ENCODE assay signal across 8 mouse cellular contexts in the genomic region with DNA sequence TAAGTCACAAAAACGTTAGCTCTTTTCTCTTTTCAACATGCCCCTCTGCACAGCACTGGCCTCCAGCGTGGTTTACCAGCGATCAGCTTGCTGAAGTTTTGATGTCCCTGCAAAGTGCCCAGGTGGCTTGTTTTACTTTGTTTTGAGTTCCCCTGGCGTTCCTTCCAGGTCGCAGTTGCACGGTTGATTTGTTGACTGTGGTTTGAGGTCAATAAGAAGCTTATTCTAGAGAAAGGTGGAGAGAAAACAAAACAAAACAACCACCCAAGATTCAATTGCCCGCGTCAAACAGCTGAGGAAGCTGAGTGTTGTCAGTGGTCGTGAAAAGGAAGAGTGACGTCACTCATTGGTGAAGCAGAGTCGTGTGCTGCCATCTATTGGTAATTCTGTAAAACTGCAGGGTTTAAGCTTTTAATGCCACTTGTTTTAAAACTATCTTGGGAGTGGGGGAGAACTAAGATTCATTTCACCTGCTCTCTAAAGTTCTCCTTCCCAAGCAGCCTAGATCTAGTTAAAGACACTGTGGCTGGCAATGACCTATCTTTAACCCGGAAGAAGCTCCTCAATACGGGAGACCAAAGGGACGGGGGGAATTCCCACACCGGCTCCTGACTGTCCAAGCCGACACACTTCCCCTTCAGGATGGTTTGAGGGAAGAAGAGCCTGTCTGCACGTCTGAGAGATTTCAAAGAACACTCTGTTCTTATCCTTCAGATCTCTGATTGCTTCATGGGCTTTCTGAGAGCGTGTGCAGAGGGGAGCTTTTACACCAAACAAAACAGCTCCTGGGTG.
DNase-seq lines count a peak whose midpoint lies in the region; ATAC-seq and TF ChIP-seq lines count a peak whose summit lies in the region.

No protein-coding gene starts in this region.

- intact Hi-C loops in left cerebral cortex, postnatal 4 days (cut with DNase I) = loop anchor here (2.0 to 5.0 kb wide), 3 partner anchors 171 to 269 kb away; a partner anchor contains a TSS

- no peak overlapping the region for H3K9ac ChIP-seq in forebrain, postnatal 0 days
- 0 out of 2 replicates have a peak overlapping the region, but pooled peaks have one; percentile 10 for H3K9ac ChIP-seq in intestine, embryonic 14.5 days (ENCODE audit: low read length)

- H3K4me3 ChIP-seq in forebrain, postnatal 0 days (ENCODE audit: low read depth, low read length) = peak overlapping the region; percentile 10
- H3K4me3 ChIP-seq in intestine, embryonic 14.5 days (ENCODE audit: low read depth, low read length) = peak overlapping the region; percentile 26

- no peaks in the 10 kb centered on the region for H3K36me3 ChIP-seq in forebrain, postnatal 0 days (ENCODE audit: insufficient read depth)
- no peaks in the 10 kb centered on the region for H3K36me3 ChIP-seq in intestine, embryonic 14.5 days (ENCODE audit: control insufficient read depth, insufficient read depth, low read length)

- no peaks in the 10 kb centered on the region for H3K4me1 ChIP-seq in forebrain, postnatal 0 days (ENCODE audit: insufficient read depth)
- H3K4me1 ChIP-seq in intestine, embryonic 14.5 days (replicated peaks; ENCODE audit: control insufficient read depth, insufficient read depth, low read length) = peaks cover 7% of the 10 kb centered on the region

- no peak overlapping the region for H3K27ac ChIP-seq in forebrain, postnatal 0 days (ENCODE audit: low read depth, low read length)
- no peak overlapping the region for H3K27ac ChIP-seq in intestine, embryonic 14.5 days (ENCODE audit: low read depth)

- TF ChIP-seq CTCF in forebrain, postnatal 0 days (IDR thresholded peaks at IDR 0.05; ENCODE audit: low read depth) = peak; percentile 91

- ATAC-seq in forebrain, postnatal 0 days = peak; percentile 83
- ATAC-seq in intestine, embryonic 14.5 days (replicated peaks; ENCODE audit: low FRiP score, low TSS enrichment, low read depth) = peak; percentile 76; the same call in 1 of the 2 replicates

- peaks cover 10% of the 10 kb centered on the region for H3K27me3 ChIP-seq in forebrain, postnatal 0 days (ENCODE audit: insufficient read depth, low read length)
- no peaks in the 10 kb centered on the region for H3K27me3 ChIP-seq in intestine, embryonic 14.5 days (replicated peaks; ENCODE audit: control insufficient read depth, insufficient read depth, low read length)

- DNase-seq in urinary bladder, postnatal 14 days (ENCODE audit: low spot score) = peak; percentile 30
- no peak for DNase-seq in urinary bladder, postnatal 4 days (ENCODE audit: low spot score in 2 of 2)
- peak; percentile 23 for DNase-seq in cerebellum, adult 8-10 months
- DNase-seq in forebrain, postnatal 0 days = peak; percentile 76
- peak; percentile 79 for DNase-seq in intestine, embryonic 14.5 days (ENCODE audit: low spot score)
- DNase-seq in left cerebral cortex, postnatal 4 days = peak; percentile 4
- peak; percentile 68 for DNase-seq in mesoderm, embryonic 11.5 days (ENCODE audit: low read depth, low spot score)
- DNase-seq in spleen, postnatal 36 days (ENCODE audit: low spot score in 2 of 2) = peak; percentile 54 to 61

- peak overlapping the region; percentile 38 for H3K4me2 ChIP-seq in forebrain, postnatal 0 days (ENCODE audit: low read depth)
- H3K4me2 ChIP-seq in intestine, embryonic 14.5 days (ENCODE audit: low read length) = peak overlapping the region; percentile 49

- WGBS in forebrain, postnatal 0 days = 10% methylated on average over 18 of the region's 18 CpGs
- 9% methylated on average over 18 of the region's 18 CpGs for WGBS in intestine, embryonic 14.5 days

- no peaks in the 10 kb centered on the region for H3K9me3 ChIP-seq in forebrain, postnatal 0 days (ENCODE audit: low read length)
- H3K9me3 ChIP-seq in intestine, embryonic 14.5 days (ENCODE audit: control insufficient read depth, low read length) = no peaks in the 10 kb centered on the region

Comparison
In these comparisons a context has a peak if more than half of its experiments do, and no peak if none do; other contexts are left out.
1. DNase-seq: peak in urinary bladder, postnatal 14 days (single experiment), cerebellum, adult 8-10 months (single experiment), forebrain, postnatal 0 days (single experiment), intestine, embryonic 14.5 days (single experiment), left cerebral cortex, postnatal 4 days (single experiment), mesoderm, embryonic 11.5 days (single experiment) and spleen, postnatal 36 days (2 of 2); none in urinary bladder, postnatal 4 days (0 of 2).